Mouse (Mus musculus) liver, adult 2 months (tissue): Measurements from ENCODE around the gene Sdha. TPM values are rescaled to one million over a fixed set of nuclear protein-coding genes. Genes with fewer than 3 reads are reported as not detected.

ENCODE experiments used
- DNase-seq: peaks from one replicate; pipeline ENCODE4 v3.0.0-alpha.2; 2011; ENCODE audit warnings: low read depth, low spot score; ENCODE audit errors: extremely low read depth
- H3K27ac ChIP-seq: fragments of 200-500 bp; replicated peaks from 2 replicates; pipeline ENCODE4 v1.5.1; 2012; ENCODE audit warnings: low read depth, mild to moderate bottlenecking, control low read depth, inconsistent platforms, low read length; ENCODE audit not compliant: insufficient read depth
- H3K27me3 ChIP-seq: fragments of 200-500 bp; 2 replicates; pipeline ENCODE4 v1.6.1; 2012; ENCODE audit warnings: mild to moderate bottlenecking, moderate library complexity, low read length, inconsistent platforms; ENCODE audit not compliant: control insufficient read depth, insufficient read depth
- H3K36me3 ChIP-seq: fragments of 200-500 bp; 2 replicates; pipeline ENCODE4 v1.6.1; 2012; ENCODE audit warnings: low read length, inconsistent platforms; ENCODE audit not compliant: control insufficient read depth, insufficient read depth
- H3K4me1 ChIP-seq: fragments of 200-500 bp; 2 replicates; pipeline ENCODE4 v1.6.1; 2011; ENCODE audit warnings: low read length; ENCODE audit not compliant: control insufficient read depth, insufficient read depth
- H3K4me3 ChIP-seq: fragments of 200-500 bp; 2 replicates; pipeline ENCODE4 v1.5.1; 2011; ENCODE audit warnings: low read depth, mild to moderate bottlenecking, control low read depth, low read length, moderate library complexity; ENCODE audit not compliant: insufficient read depth
- H3K79me2 ChIP-seq: fragments of 200-500 bp; 2 replicates; pipeline ENCODE4 v1.6.1; 2012; ENCODE audit warnings: inconsistent platforms, mild to moderate bottlenecking, low read length, moderate library complexity; ENCODE audit not compliant: control insufficient read depth, insufficient read depth
- H3K9ac ChIP-seq: fragments of 200-500 bp; 2 replicates; pipeline ENCODE4 v1.6.1; 2012; ENCODE audit warnings: low read depth, mild to moderate bottlenecking, control low read depth, inconsistent platforms, low read length
- CTCF ChIP-seq: fragments of 200-500 bp; IDR thresholded peaks from 2 replicates; pipeline ENCODE4 v1.5.1; 2011; ENCODE audit warnings: low read depth, low read length, control low read depth
- POLR2A ChIP-seq: fragments of 200-500 bp; IDR thresholded peaks from 2 replicates; pipeline ENCODE4 v1.6.1; 2011; ENCODE audit warnings: low read length, control low read depth; ENCODE audit not compliant: insufficient read depth; ENCODE audit errors: extremely low read depth
- WGBS: fragments of 180-500 bp; shearing (Covaris S2); methylation state at CpG from one replicate; pipeline ENCODE4 v1.1.7; 2018; 5-methylcytosine and 5-hydroxymethylcytosine counted together
- polyA plus RNA-seq: library from polyadenylated mRNA; depleted of rRNA; stranded (reverse); fragments of >200 nt; gene quantifications from 2 replicates; pipeline ENCODE4 v1.2.3, GENCODE M21; 2012; rRNA removed
- total RNA-seq: library from RNA; depleted of rRNA; stranded (reverse); fragments of >200 nt; gene quantifications from 2 replicates; pipeline ENCODE4 v1.2.3, GENCODE M21; 2014; rRNA removed

The Sdha gene
- total and polyA plus RNA-seq, 2 experiments, result 223 to 295 TPM

DNA sequence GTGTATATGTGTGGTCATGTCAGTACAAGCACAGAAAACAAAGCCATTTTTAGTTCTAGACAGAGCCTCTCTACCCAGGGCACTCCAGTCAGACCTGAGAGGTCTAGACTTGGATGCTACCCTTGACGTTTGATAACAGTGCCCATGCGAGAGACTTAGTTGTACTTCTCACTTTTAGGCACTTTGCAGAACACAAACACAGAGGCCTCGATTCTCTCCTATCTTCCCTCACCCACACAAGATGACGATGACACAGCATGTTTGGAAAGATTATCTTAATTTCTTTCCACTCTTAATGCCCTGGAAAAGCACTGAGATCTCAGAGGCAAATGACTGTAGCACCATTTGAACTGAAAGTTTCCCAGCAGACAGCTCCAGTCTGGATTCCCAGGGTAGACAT, 74.4 kb downstream of the Sdha start:
- Histone ChIP-seq H3K9ac (no peak overlapping the region), H3K27ac (no peak overlapping the region), H3K4me1 (no peaks in the 10 kb centered on the region), H3K79me2 (no peaks in the 10 kb centered on the region), H3K27me3 (no peaks in the 10 kb centered on the region), H3K36me3 (no peaks in the 10 kb centered on the region), H3K4me3 (no peak overlapping the region)
- 75% methylated on average over 4 of the region's 4 CpGs for WGBS
- TF ChIP-seq CTCF (no peak), POLR2A (no peak)
- no peak for DNase-seq

Other genes with a start within 250 kb of the Sdha start
- 0.09 TPM in 1 of 2 replicates, not detected in the other for gene Slc9a3, start 228.8 kb downstream of the Sdha start, total RNA-seq
- 0.04 and 0.07 TPM in 2 replicates for gene Slc9a3, start 228.8 kb downstream of the Sdha start, polyA plus RNA-seq
- gene Exoc3, start 141.5 kb downstream of the Sdha start, total RNA-seq, result 17.9 and 18.4 TPM in 2 replicates
- 21.6 and 24.0 TPM in 2 replicates for gene Exoc3, start 141.5 kb downstream of the Sdha start, polyA plus RNA-seq
- gene Ahrr, start 57.9 kb downstream of the Sdha start, total RNA-seq, result 0.18 and 0.20 TPM in 2 replicates
- gene Ahrr, start 57.9 kb downstream of the Sdha start, polyA plus RNA-seq, result 0.07 TPM in 1 of 2 replicates, not detected in the other
- gene Pdcd6, start 32.7 kb downstream of the Sdha start, total RNA-seq, result 123 and 140 TPM in 2 replicates
- gene Pdcd6, start 32.7 kb downstream of the Sdha start, polyA plus RNA-seq, result 77.0 and 82.5 TPM in 2 replicates
- gene Ccdc127, start within 50 bp of the Sdha start, total RNA-seq, result 5.3 and 5.5 TPM in 2 replicates
- gene Ccdc127, start within 50 bp of the Sdha start, polyA plus RNA-seq, result 2.3 and 2.6 TPM in 2 replicates
- gene Lrrc14b, start 13.7 kb upstream of the Sdha start, total RNA-seq, result 0.18 and 0.54 TPM in 2 replicates
- gene Lrrc14b, start 13.7 kb upstream of the Sdha start, polyA plus RNA-seq, result 0.39 and 0.54 TPM in 2 replicates
- gene Zfp72, start 40.6 kb upstream of the Sdha start, total RNA-seq, result 1.7 and 2.8 TPM in 2 replicates
- gene Zfp72, start 40.6 kb upstream of the Sdha start, polyA plus RNA-seq, result 0.10 and 0.21 TPM in 2 replicates
- gene Ftl1-ps1, start 49.4 kb upstream of the Sdha start, total RNA-seq, result 77.4 and 102 TPM in 2 replicates
- 106 and 150 TPM in 2 replicates for gene Ftl1-ps1, start 49.4 kb upstream of the Sdha start, polyA plus RNA-seq
- 11.8 and 19.3 TPM in 2 replicates for gene Zfp825, start 143.7 kb upstream of the Sdha start, total RNA-seq
- gene Zfp825, start 143.7 kb upstream of the Sdha start, polyA plus RNA-seq, result 2.2 and 2.8 TPM in 2 replicates